Mouse (Mus musculus): ENCODE measurements at regions not wholly inside any gene's neighbourhood (a gene's known extent, or its start where the extent isn't known, plus 50 kb on each side); places are given as distances from the start of the nearest gene placed in this dataset.

- DNase-seq (ENCODE audit: low spot score) = no peak
- Histone ChIP-seq H3K27me3 (ENCODE audit: control insufficient read depth, insufficient read depth, low read length) (no peaks in the 10 kb centered on the region), H3K27ac (replicated peaks; ENCODE audit: low read depth, low read length) (no peak overlapping the region), H3K4me2 (ENCODE audit: low read depth, low read length) (no peak overlapping the region), H3K9ac (replicated peaks; ENCODE audit: low read length) (no peak overlapping the region), H3K4me3 (ENCODE audit: low read depth, low read length) (no peak overlapping the region), H3K36me3 (replicated peaks; ENCODE audit: control insufficient read depth, insufficient read depth, low read depth, low read length) (no peaks in the 10 kb centered on the region), H3K4me1 (ENCODE audit: control insufficient read depth, insufficient read depth, low read length) (peaks cover 8% of the 10 kb centered on the region; the same call in 1 of the 2 replicates), H3K9me3 (replicated peaks; ENCODE audit: control insufficient read depth, low read length) (no peaks in the 10 kb centered on the region)
- WGBS = 86% methylated on average over 6 of the region's 6 CpGs
- ATAC-seq (replicated peaks; ENCODE audit: insufficient number of reproducible peaks, low FRiP score, low TSS enrichment, low read depth) = no peak
Observed at GRCm38 (mm10) chr9:61593991-61594390, 221.8 kb downstream of the Tle3 start.

GRCm38 (mm10) chr9:61589727-61590299, 217.6 kb downstream of the Tle3 start:
- no peaks in the 10 kb centered on the region for H3K9me3 ChIP-seq (replicated peaks; ENCODE audit: control insufficient read depth, low read length)
- no peak overlapping the region for H3K27ac ChIP-seq (replicated peaks; ENCODE audit: low read depth, low read length)
- WGBS = 84% methylated on average over 10 of the region's 10 CpGs
- H3K4me2 ChIP-seq (ENCODE audit: low read depth, low read length) = no peak overlapping the region
- ATAC-seq (replicated peaks; ENCODE audit: insufficient number of reproducible peaks, low FRiP score, low TSS enrichment, low read depth) (no peak), DNase-seq (ENCODE audit: low spot score) (no peak)
- no peaks in the 10 kb centered on the region for H3K36me3 ChIP-seq (replicated peaks; ENCODE audit: control insufficient read depth, insufficient read depth, low read depth, low read length)
- no peak overlapping the region for H3K9ac ChIP-seq (replicated peaks; ENCODE audit: low read length)
- H3K27me3 ChIP-seq (ENCODE audit: control insufficient read depth, insufficient read depth, low read length) = no peaks in the 10 kb centered on the region
- H3K4me3 ChIP-seq (ENCODE audit: low read depth, low read length) = no peak overlapping the region
- no peaks in the 10 kb centered on the region for H3K4me1 ChIP-seq (ENCODE audit: control insufficient read depth, insufficient read depth, low read length)

GRCm38 (mm10) chr9:61583281-61584072, 211.3 kb downstream of the Tle3 start:
- DNase-seq (ENCODE audit: low spot score) (no peak), ATAC-seq (replicated peaks; ENCODE audit: insufficient number of reproducible peaks, low FRiP score, low TSS enrichment, low read depth) (no peak; the same call in 1 of the 2 replicates)
- no peak overlapping the region for H3K4me3 ChIP-seq (ENCODE audit: low read depth, low read length)
- no peaks in the 10 kb centered on the region for H3K4me1 ChIP-seq (ENCODE audit: control insufficient read depth, insufficient read depth, low read length)
- no peak overlapping the region for H3K27ac ChIP-seq (replicated peaks; ENCODE audit: low read depth, low read length)
- 78% methylated on average over 21 of the region's 21 CpGs for WGBS
- no peaks in the 10 kb centered on the region for H3K36me3 ChIP-seq (replicated peaks; ENCODE audit: control insufficient read depth, insufficient read depth, low read depth, low read length)
- no peaks in the 10 kb centered on the region for H3K9me3 ChIP-seq (replicated peaks; ENCODE audit: control insufficient read depth, low read length)
- no peak overlapping the region for H3K9ac ChIP-seq (replicated peaks; ENCODE audit: low read length)
- H3K4me2 ChIP-seq (ENCODE audit: low read depth, low read length) = no peak overlapping the region
- no peaks in the 10 kb centered on the region for H3K27me3 ChIP-seq (ENCODE audit: control insufficient read depth, insufficient read depth, low read length)

GRCm38 (mm10) chr9:61581046-61581445, 208.9 kb downstream of the Tle3 start:
- no peaks in the 10 kb centered on the region for H3K4me1 ChIP-seq (ENCODE audit: control insufficient read depth, insufficient read depth, low read length)
- H3K36me3 ChIP-seq (replicated peaks; ENCODE audit: control insufficient read depth, insufficient read depth, low read depth, low read length) = no peaks in the 10 kb centered on the region
- no peak overlapping the region for H3K9ac ChIP-seq (replicated peaks; ENCODE audit: low read length)
- DNase-seq (ENCODE audit: low spot score) (no peak), ATAC-seq (replicated peaks; ENCODE audit: insufficient number of reproducible peaks, low FRiP score, low TSS enrichment, low read depth) (no peak)
- no peaks in the 10 kb centered on the region for H3K27me3 ChIP-seq (ENCODE audit: control insufficient read depth, insufficient read depth, low read length)
- no peak overlapping the region for H3K27ac ChIP-seq (replicated peaks; ENCODE audit: low read depth, low read length)
- H3K4me2 ChIP-seq (ENCODE audit: low read depth, low read length) = no peak overlapping the region
- no peaks in the 10 kb centered on the region for H3K9me3 ChIP-seq (replicated peaks; ENCODE audit: control insufficient read depth, low read length)
- H3K4me3 ChIP-seq (ENCODE audit: low read depth, low read length) = no peak overlapping the region
- 81% methylated on average over 6 of the region's 6 CpGs for WGBS

GRCm38 (mm10) chr9:61578255-61578654, 206.1 kb downstream of the Tle3 start:
- Histone ChIP-seq H3K9ac (replicated peaks; ENCODE audit: low read length) (no peak overlapping the region), H3K9me3 (replicated peaks; ENCODE audit: control insufficient read depth, low read length) (no peaks in the 10 kb centered on the region), H3K4me2 (ENCODE audit: low read depth, low read length) (no peak overlapping the region), H3K27me3 (ENCODE audit: control insufficient read depth, insufficient read depth, low read length) (no peaks in the 10 kb centered on the region), H3K36me3 (replicated peaks; ENCODE audit: control insufficient read depth, insufficient read depth, low read depth, low read length) (no peaks in the 10 kb centered on the region), H3K4me3 (ENCODE audit: low read depth, low read length) (no peak overlapping the region), H3K27ac (replicated peaks; ENCODE audit: low read depth, low read length) (no peak overlapping the region), H3K4me1 (ENCODE audit: control insufficient read depth, insufficient read depth, low read length) (no peaks in the 10 kb centered on the region; the same call in 1 of the 2 replicates)
- no peak for ATAC-seq (replicated peaks; ENCODE audit: insufficient number of reproducible peaks, low FRiP score, low TSS enrichment, low read depth)
- no peak for DNase-seq (ENCODE audit: low spot score)
- 69% methylated on average over 5 of the region's 5 CpGs for WGBS

GRCm38 (mm10) chr9:61573634-61574359, 201.6 kb downstream of the Tle3 start:
- no peak for ATAC-seq (replicated peaks; ENCODE audit: insufficient number of reproducible peaks, low FRiP score, low TSS enrichment, low read depth)
- 24% methylated on average over 21 of the region's 21 CpGs for WGBS
- no peak overlapping the region for H3K4me3 ChIP-seq (ENCODE audit: low read depth, low read length)
- H3K27me3 ChIP-seq (ENCODE audit: control insufficient read depth, insufficient read depth, low read length) = no peaks in the 10 kb centered on the region
- no peak overlapping the region for H3K27ac ChIP-seq (replicated peaks; ENCODE audit: low read depth, low read length)
- H3K9ac ChIP-seq (replicated peaks; ENCODE audit: low read length) = no peak overlapping the region
- no peaks in the 10 kb centered on the region; the same call in 1 of the 2 replicates for H3K4me1 ChIP-seq (ENCODE audit: control insufficient read depth, insufficient read depth, low read length)
- no peak overlapping the region for H3K4me2 ChIP-seq (ENCODE audit: low read depth, low read length)
- no peaks in the 10 kb centered on the region for H3K9me3 ChIP-seq (replicated peaks; ENCODE audit: control insufficient read depth, low read length)
- H3K36me3 ChIP-seq (replicated peaks; ENCODE audit: control insufficient read depth, insufficient read depth, low read depth, low read length) = no peaks in the 10 kb centered on the region
- no peak for DNase-seq (ENCODE audit: low spot score)

- Histone ChIP-seq H3K9me3 (replicated peaks; ENCODE audit: control insufficient read depth, low read length) (no peaks in the 10 kb centered on the region), H3K9ac (replicated peaks; ENCODE audit: low read length) (no peak overlapping the region), H3K4me3 (ENCODE audit: low read depth, low read length) (no peak overlapping the region), H3K36me3 (replicated peaks; ENCODE audit: control insufficient read depth, insufficient read depth, low read depth, low read length) (no peaks in the 10 kb centered on the region), H3K27me3 (ENCODE audit: control insufficient read depth, insufficient read depth, low read length) (no peaks in the 10 kb centered on the region), H3K4me1 (ENCODE audit: control insufficient read depth, insufficient read depth, low read length) (no peaks in the 10 kb centered on the region), H3K4me2 (ENCODE audit: low read depth, low read length) (no peak overlapping the region), H3K27ac (replicated peaks; ENCODE audit: low read depth, low read length) (no peak overlapping the region)
- no peak for ATAC-seq (replicated peaks; ENCODE audit: insufficient number of reproducible peaks, low FRiP score, low TSS enrichment, low read depth)
- WGBS = 45% methylated on average over 8 of the region's 8 CpGs
- no peak for DNase-seq (ENCODE audit: low spot score)
Observed at GRCm38 (mm10) chr9:61563017-61563416, 190.9 kb downstream of the Tle3 start.

GRCm38 (mm10) chr9:61561551-61561950, 189.4 kb downstream of the Tle3 start:
- Histone ChIP-seq H3K27ac (replicated peaks; ENCODE audit: low read depth, low read length) (no peak overlapping the region), H3K9ac (replicated peaks; ENCODE audit: low read length) (no peak overlapping the region), H3K36me3 (replicated peaks; ENCODE audit: control insufficient read depth, insufficient read depth, low read depth, low read length) (no peaks in the 10 kb centered on the region), H3K4me1 (ENCODE audit: control insufficient read depth, insufficient read depth, low read length) (no peaks in the 10 kb centered on the region), H3K4me3 (ENCODE audit: low read depth, low read length) (no peak overlapping the region), H3K9me3 (replicated peaks; ENCODE audit: control insufficient read depth, low read length) (no peaks in the 10 kb centered on the region), H3K4me2 (ENCODE audit: low read depth, low read length) (no peak overlapping the region), H3K27me3 (ENCODE audit: control insufficient read depth, insufficient read depth, low read length) (no peaks in the 10 kb centered on the region)
- WGBS = 57% methylated on average over 8 of the region's 8 CpGs
- no peak for DNase-seq (ENCODE audit: low spot score)
- no peak for ATAC-seq (replicated peaks; ENCODE audit: insufficient number of reproducible peaks, low FRiP score, low TSS enrichment, low read depth)

Data from embryonic facial prominence, embryonic 11.5 days (tissue).